Mouse (Mus musculus) liver, embryonic 13.5 days (tissue): ENCODE data around the gene Grifin. TPM values are rescaled to one million over a fixed set of nuclear protein-coding genes. Genes with fewer than 3 reads are reported as not detected.

Experiments
- ATAC-seq: fragments of 200-750 bp; cut with Nextera tagmentation; 2 replicates; pipeline ENCODE4 v1.8.0; 2017; ENCODE audit warnings: low read depth, mild to moderate bottlenecking, moderate number of reproducible peaks, moderate library complexity
- DNase-seq: peaks from one replicate; pipeline ENCODE4 v3.0.0; 2022
- H3K27ac ChIP-seq: fragments of 300-500 bp; sonication (generic); 2 replicates; pipeline ENCODE4 v1.5.1; 2015; ENCODE audit warnings: moderate library complexity, mild to moderate bottlenecking, inconsistent platforms
- H3K27me3 ChIP-seq: fragments of 300-500 bp; sonication (generic); 2 replicates; pipeline ENCODE4 v1.6.1; 2015; ENCODE audit warnings: mild to moderate bottlenecking, inconsistent platforms
- H3K36me3 ChIP-seq: fragments of 300-500 bp; sonication (generic); 2 replicates; pipeline ENCODE4 v1.6.1; 2015; ENCODE audit warnings: mild to moderate bottlenecking, inconsistent platforms
- H3K4me1 ChIP-seq: fragments of 300-500 bp; sonication (generic); replicated peaks from 2 replicates; pipeline ENCODE4 v1.6.1; 2015; ENCODE audit warnings: inconsistent platforms
- H3K4me2 ChIP-seq: fragments of 300-500 bp; sonication (generic); 2 replicates; pipeline ENCODE4 v1.6.1; 2015; ENCODE audit warnings: inconsistent platforms, mild to moderate bottlenecking, moderate library complexity
- H3K4me3 ChIP-seq: fragments of 300-500 bp; sonication (generic); replicated peaks from 2 replicates; pipeline ENCODE4 v1.5.1; 2015; ENCODE audit warnings: mild to moderate bottlenecking, inconsistent platforms
- H3K9ac ChIP-seq: fragments of 300-500 bp; sonication (generic); 2 replicates; pipeline ENCODE4 v1.6.1; 2015; ENCODE audit warnings: mild to moderate bottlenecking, inconsistent platforms
- H3K9me3 ChIP-seq: fragments of 300-500 bp; sonication (generic); replicated peaks from 2 replicates; pipeline ENCODE4 v1.6.1; 2016; ENCODE audit warnings: inconsistent platforms
- WGBS: fragments of 180-500 bp; shearing (Covaris S2); methylation state at CpG from one replicate; pipeline ENCODE4 v1.1.7; 2015; ENCODE audit not compliant: insufficient replicate concordance; 5-methylcytosine and 5-hydroxymethylcytosine counted together
- polyA plus RNA-seq: library from polyadenylated mRNA; unstranded; fragments of >200 nt; fragmentation: Nextera tagmentation; extraction: Ambion mirVana; gene quantifications from 2 replicates; pipeline ENCODE4 v1.2.1, GENCODE M21; 2015

Grifin gene
- polyA plus RNA-seq, 1 experiment from 2014 or later, result 4.9 TPM

DNA sequence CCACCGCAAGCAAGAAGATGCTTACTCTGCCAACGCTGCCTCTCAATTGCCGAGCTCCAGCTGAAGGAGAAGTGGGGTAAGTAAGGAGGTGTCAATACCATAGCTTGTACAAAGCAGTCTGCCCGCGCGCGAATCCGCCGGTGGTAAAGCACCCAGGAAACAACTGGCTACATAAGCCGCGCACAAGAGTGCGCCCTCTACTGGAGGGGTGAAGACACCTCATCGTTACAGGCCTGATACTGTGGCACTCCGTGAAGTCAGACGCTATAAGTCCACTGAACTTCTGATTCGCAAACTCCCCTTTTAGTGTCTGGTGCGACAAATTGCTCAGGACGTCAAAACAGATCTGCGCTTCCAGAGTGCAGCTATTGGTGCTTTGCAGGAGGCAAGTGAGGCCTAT lies 18.5 kb downstream of the Grifin start:
- Histone ChIP-seq H3K4me2 (no peak overlapping the region), H3K27me3 (peaks cover 4% of the 10 kb centered on the region; the same call in 1 of the 2 replicates), H3K9me3 (no peaks in the 10 kb centered on the region), H3K9ac (no peak overlapping the region), H3K4me1 (0 out of 2 replicates have a peak, but pooled peaks cover 4% of the 10 kb centered on the region), H3K27ac (no peak overlapping the region), H3K36me3 (no peaks in the 10 kb centered on the region), H3K4me3 (no peak overlapping the region)
- ATAC-seq, result no peak
- DNase-seq, result no peak
- 76% methylated on average over 19 of the region's 19 CpGs for whole genome bisulfite sequencing

DNA sequence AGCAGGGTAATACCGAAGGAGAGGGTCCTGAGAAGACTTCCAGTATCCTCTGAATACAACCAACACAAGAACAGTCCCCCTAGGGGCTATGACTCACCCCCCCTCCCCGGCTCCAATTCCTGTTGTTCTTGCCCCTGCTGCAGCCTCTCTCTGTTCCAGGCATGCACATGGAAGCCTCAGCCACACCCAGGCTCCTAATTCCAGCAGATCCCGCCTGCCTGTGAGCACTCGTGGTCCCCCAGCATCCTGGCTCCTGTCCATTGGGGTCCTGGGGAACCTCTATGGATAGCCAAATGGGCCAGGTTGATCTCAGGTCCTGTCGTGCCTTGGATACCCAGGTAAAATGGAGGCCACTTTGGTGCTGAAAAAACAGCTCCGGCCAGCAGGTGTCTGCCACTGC lies 19.2 kb downstream of the Grifin start:
- no peak overlapping the region for H3K27ac ChIP-seq
- H3K4me3 ChIP-seq, result no peak overlapping the region
- H3K9me3 ChIP-seq, result no peaks in the 10 kb centered on the region
- ATAC-seq (no peak), DNase-seq (no peak)
- peaks cover 4% of the 10 kb centered on the region; the same call in 1 of the 2 replicates for H3K27me3 ChIP-seq
- no peaks in the 10 kb centered on the region for H3K36me3 ChIP-seq
- WGBS, result 48% methylated on average over 6 of the region's 6 CpGs
- no peak overlapping the region for H3K4me2 ChIP-seq
- 0 out of 2 replicates have a peak, but pooled peaks cover 4% of the 10 kb centered on the region for H3K4me1 ChIP-seq
- H3K9ac ChIP-seq, result no peak overlapping the region

- Histone ChIP-seq H3K4me1 (peaks cover 11% of the 10 kb centered on the region), H3K9me3 (no peaks in the 10 kb centered on the region), H3K36me3 (no peaks in the 10 kb centered on the region), H3K27ac (no peak overlapping the region), H3K9ac (no peak overlapping the region), H3K4me3 (no peak overlapping the region), H3K4me2 (no peak overlapping the region), H3K27me3 (peaks cover 4% of the 10 kb centered on the region; the same call in 1 of the 2 replicates)
- 56% methylated on average over 9 of the region's 9 CpGs for WGBS
- DNase-seq (no peak), ATAC-seq (no peak)
Measured at GRCm38 (mm10) chr5:140542811-140543575, 21.9 kb downstream of the Grifin start.

- peaks cover 19% of the 10 kb centered on the region for H3K4me1 ChIP-seq
- H3K4me3 ChIP-seq, result no peak overlapping the region
- 14% methylated on average over 8 of the region's 8 CpGs for WGBS
- ATAC-seq (peak; percentile 30; the same call in 1 of the 2 replicates), DNase-seq (peak; percentile 56)
- H3K4me2 ChIP-seq, result no peak overlapping the region
- H3K36me3 ChIP-seq, result no peaks in the 10 kb centered on the region
- H3K27ac ChIP-seq, result no peak overlapping the region
- H3K27me3 ChIP-seq, result no peaks in the 10 kb centered on the region; the same call in 1 of the 2 replicates
- H3K9ac ChIP-seq, result no peak overlapping the region
- H3K9me3 ChIP-seq, result no peaks in the 10 kb centered on the region
Measured at GRCm38 (mm10) chr5:140540106-140540505, 24.8 kb downstream of the Grifin start.

GRCm38 (mm10) chr5:140538111-140538683 lies 26.7 kb downstream of the Grifin start:
- DNase-seq, result peak; percentile 38
- Histone ChIP-seq H3K9me3 (no peaks in the 10 kb centered on the region), H3K4me3 (no peak overlapping the region), H3K36me3 (no peaks in the 10 kb centered on the region), H3K4me2 (no peak overlapping the region), H3K9ac (no peak overlapping the region), H3K27me3 (no peaks in the 10 kb centered on the region; the same call in 1 of the 2 replicates), H3K27ac (no peak overlapping the region), H3K4me1 (peaks cover 19% of the 10 kb centered on the region)
- peak; percentile 83 for ATAC-seq
- WGBS, result 49% methylated on average over 13 of the region's 13 CpGs

- DNase-seq, result no peak
- Histone ChIP-seq H3K4me3 (no peak overlapping the region), H3K27ac (no peak overlapping the region), H3K4me2 (no peak overlapping the region), H3K9ac (no peak overlapping the region), H3K4me1 (no peaks in the 10 kb centered on the region), H3K9me3 (no peaks in the 10 kb centered on the region), H3K27me3 (no peaks in the 10 kb centered on the region), H3K36me3 (peaks cover 37% of the 10 kb centered on the region)
- no peak for ATAC-seq
- WGBS, result 81% methylated on average over 2 of the region's 2 CpGs
Measured at GRCm38 (mm10) chr5:140526754-140527153, 38.1 kb downstream of the Grifin start.

GRCm38 (mm10) chr5:140521196-140521595 lies 43.7 kb downstream of the Grifin start:
- H3K36me3 ChIP-seq, result peaks cover 22% of the 10 kb centered on the region
- ATAC-seq, result no peak
- H3K9ac ChIP-seq, result no peak overlapping the region
- no peaks in the 10 kb centered on the region for H3K27me3 ChIP-seq
- DNase-seq, result no peak
- no peak overlapping the region for H3K27ac ChIP-seq
- WGBS, result 60% methylated on average over 1 of the region's 1 CpGs
- no peaks in the 10 kb centered on the region for H3K9me3 ChIP-seq
- H3K4me1 ChIP-seq, result peaks cover 28% of the 10 kb centered on the region
- no peak overlapping the region for H3K4me3 ChIP-seq
- no peak overlapping the region for H3K4me2 ChIP-seq

- WGBS, result 70% methylated on average over 4 of the region's 4 CpGs
- H3K9me3 ChIP-seq, result no peaks in the 10 kb centered on the region
- H3K4me1 ChIP-seq, result peaks cover 59% of the 10 kb centered on the region
- H3K27ac ChIP-seq, result no peak overlapping the region
- H3K4me2 ChIP-seq, result no peak overlapping the region
- H3K27me3 ChIP-seq, result no peaks in the 10 kb centered on the region
- ATAC-seq (no peak), DNase-seq (no peak)
- H3K9ac ChIP-seq, result no peak overlapping the region
- no peaks in the 10 kb centered on the region for H3K36me3 ChIP-seq
- no peak overlapping the region for H3K4me3 ChIP-seq
Measured at GRCm38 (mm10) chr5:140517921-140518230, 47.0 kb downstream of the Grifin start.

GRCm38 (mm10) chr5:140517159-140517920 lies 47.5 kb downstream of the Grifin start:
- no peaks in the 10 kb centered on the region for H3K36me3 ChIP-seq
- no peak overlapping the region for H3K4me3 ChIP-seq
- H3K27me3 ChIP-seq, result no peaks in the 10 kb centered on the region
- no peak overlapping the region for H3K4me2 ChIP-seq
- DNase-seq (no peak), ATAC-seq (no peak)
- H3K27ac ChIP-seq, result no peak overlapping the region
- H3K4me1 ChIP-seq, result peaks cover 59% of the 10 kb centered on the region
- 80% methylated on average over 21 of the region's 21 CpGs for WGBS
- H3K9ac ChIP-seq, result no peak overlapping the region
- H3K9me3 ChIP-seq, result no peaks in the 10 kb centered on the region

DNA sequence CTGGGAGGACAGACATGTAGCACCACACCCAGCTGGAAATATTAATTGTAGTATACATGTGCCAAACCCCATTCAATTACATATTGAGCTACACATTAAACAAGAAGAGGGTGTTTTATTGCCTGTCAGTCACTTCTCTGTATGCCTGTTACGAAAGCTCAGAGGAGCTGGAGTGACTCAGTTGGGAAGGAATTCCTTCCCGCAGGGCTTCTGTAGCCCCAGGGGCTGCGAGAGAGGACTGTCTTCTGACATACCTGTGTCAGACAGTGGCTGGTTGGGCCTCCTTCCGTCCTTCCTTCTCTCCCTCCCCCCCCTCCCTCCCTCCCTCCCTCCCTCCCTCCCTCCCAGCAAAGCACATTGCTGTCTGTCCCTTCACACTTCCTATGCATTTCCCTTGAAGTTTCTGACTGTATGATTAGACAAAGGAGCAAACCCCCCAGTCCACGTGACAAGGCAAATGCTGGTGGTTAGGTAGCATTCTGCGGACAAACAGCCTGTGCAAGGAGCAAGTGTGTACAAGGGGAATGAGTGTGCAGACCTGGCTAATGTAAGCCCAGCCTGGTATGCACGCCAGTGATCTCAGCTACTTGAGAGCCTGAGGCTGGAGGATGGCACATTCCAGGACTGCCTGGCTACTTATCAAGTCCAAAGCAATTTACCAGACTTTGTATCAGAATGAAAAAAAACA lies 49.9 kb downstream of the Grifin start:
- Histone ChIP-seq H3K27me3 (no peaks in the 10 kb centered on the region), H3K4me1 (peaks cover 69% of the 10 kb centered on the region), H3K4me2 (no peak overlapping the region), H3K27ac (peak overlapping the region; percentile 56), H3K9me3 (no peaks in the 10 kb centered on the region), H3K4me3 (no peak overlapping the region), H3K9ac (no peak overlapping the region), H3K36me3 (no peaks in the 10 kb centered on the region)
- no peak for DNase-seq
- 22% methylated on average over 7 of the region's 7 CpGs for WGBS
- ATAC-seq, result peak; percentile 32; the same call in 1 of the 2 replicates

DNA sequence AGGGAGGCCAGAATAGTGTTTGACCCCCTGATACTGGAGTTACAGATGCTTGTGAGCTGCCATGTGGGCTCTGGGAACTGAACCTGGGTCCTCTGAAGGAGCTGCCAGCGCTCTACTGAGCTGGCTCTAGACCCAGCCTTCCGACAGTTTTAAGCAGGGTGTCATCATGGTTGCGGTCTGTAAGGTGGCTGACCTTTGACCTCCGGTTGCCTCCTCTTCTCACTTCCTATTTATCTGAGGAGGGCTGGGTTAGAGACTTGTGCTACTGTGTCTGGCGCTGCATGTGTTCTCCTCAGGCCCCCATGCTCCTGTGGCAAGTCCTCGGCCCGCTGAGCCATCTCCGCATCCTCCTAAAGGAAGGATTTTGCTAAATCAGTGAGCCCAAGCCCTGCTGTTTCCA lies 51.0 kb downstream of the Grifin start:
- H3K4me1 ChIP-seq, result peaks cover 75% of the 10 kb centered on the region
- DNase-seq (no peak), ATAC-seq (no peak)
- no peak overlapping the region for H3K4me3 ChIP-seq
- H3K4me2 ChIP-seq, result no peak overlapping the region
- no peak overlapping the region for H3K27ac ChIP-seq
- H3K36me3 ChIP-seq, result no peaks in the 10 kb centered on the region
- no peaks in the 10 kb centered on the region for H3K27me3 ChIP-seq
- H3K9ac ChIP-seq, result no peak overlapping the region
- WGBS, result 69% methylated on average over 8 of the region's 8 CpGs
- H3K9me3 ChIP-seq, result no peaks in the 10 kb centered on the region
